Mouse (Mus musculus) MEL (cell line): ENCODE data around the gene Cux1. TPM values are rescaled to one million over a fixed set of nuclear protein-coding genes. Genes with fewer than 3 reads are reported as not detected.

Experiments
- DNase-seq: peaks from one replicate; pipeline ENCODE4 v3.0.0; 2011; ENCODE audit warnings: low read depth, low spot score
- H3K27ac ChIP-seq: 2 replicates; pipeline ENCODE4 v1.5.1; 2012; ENCODE audit warnings: low read depth, mild to moderate bottlenecking, control low read depth, low read length, moderate library complexity; ENCODE audit not compliant: control insufficient read depth
- H3K27me3 ChIP-seq, 2 experiments: fragments of 150-350 bp in 1 of 2; sonication (generic) in 1 of 2; 2 replicates each; pipeline ENCODE4 v1.6.1; 2012; ENCODE audit warnings: low read length in 2 of 2, mild to moderate bottlenecking in 2 of 2, improper control_type of control experiment in 1 of 2, moderate library complexity in 1 of 2; ENCODE audit not compliant: insufficient read depth in 2 of 2, control insufficient read depth in 1 of 2
- H3K36me3 ChIP-seq, 2 experiments: 2 replicates each; pipeline ENCODE4 v1.6.1; 2012 to 2014; ENCODE audit warnings: low read length in 2 of 2, improper control_type of control experiment in 1 of 2, inconsistent platforms in 1 of 2, mild to moderate bottlenecking in 1 of 2; ENCODE audit not compliant: insufficient read depth in 2 of 2, control insufficient read depth in 1 of 2
- H3K4me1 ChIP-seq, 2 experiments: fragments of 150-350 bp in 1 of 2; sonication (generic) in 1 of 2; 2 replicates each; pipeline ENCODE4 v1.6.1; 2012; ENCODE audit warnings: low read length in 2 of 2, improper control_type of control experiment in 1 of 2, mild to moderate bottlenecking in 1 of 2; ENCODE audit not compliant: insufficient read depth in 2 of 2, control insufficient read depth in 1 of 2
- H3K4me3 ChIP-seq, 2 experiments: fragments of 150-350 bp in 1 of 2; sonication (generic) in 1 of 2; 2 replicates each; pipeline ENCODE4 v1.5.1; 2012; ENCODE audit warnings: low read depth in 2 of 2, low read length in 2 of 2, mild to moderate bottlenecking in 2 of 2, moderate library complexity in 2 of 2, control low read depth in 1 of 2, improper control_type of control experiment in 1 of 2; ENCODE audit not compliant: control insufficient read depth in 1 of 2, insufficient read depth in 1 of 2
- H3K79me2 ChIP-seq: 2 replicates; pipeline ENCODE4 v1.6.1; 2012; ENCODE audit warnings: mild to moderate bottlenecking, low read length, moderate library complexity; ENCODE audit not compliant: control insufficient read depth, poor library complexity, insufficient read depth
- H3K9ac ChIP-seq: 2 replicates; pipeline ENCODE4 v1.6.1; 2012; ENCODE audit warnings: low read depth, mild to moderate bottlenecking, control low read depth, low read length, moderate library complexity; ENCODE audit not compliant: control insufficient read depth, poor library complexity, severe bottlenecking
- H3K9me3 ChIP-seq: fragments of 150-350 bp; sonication (generic); replicated peaks from 2 replicates; pipeline ENCODE4 v1.6.1; 2012; ENCODE audit warnings: mild to moderate bottlenecking, low read length, improper control_type of control experiment, moderate library complexity; ENCODE audit not compliant: insufficient read depth
- CHD2 ChIP-seq: IDR thresholded peaks from 2 replicates; pipeline ENCODE4 v1.6.1; 2011; ENCODE audit warnings: low read length, improper control_type of control experiment
- ELF1 ChIP-seq: IDR thresholded peaks from 2 replicates; pipeline ENCODE4 v1.6.1; 2014; ENCODE audit warnings: low read depth, mild to moderate bottlenecking, inconsistent platforms, low read length, improper control_type of control experiment, moderate library complexity
- ETS1 ChIP-seq: IDR thresholded peaks from 2 replicates; pipeline ENCODE4 v1.6.1; 2012; ENCODE audit warnings: low read depth, mild to moderate bottlenecking, inconsistent platforms, low read length, improper control_type of control experiment, moderate library complexity
- GABPA ChIP-seq: IDR thresholded peaks from 2 replicates; pipeline ENCODE4 v1.6.1; 2012; ENCODE audit warnings: low read depth, mild to moderate bottlenecking, inconsistent platforms, low read length, improper control_type of control experiment, moderate library complexity
- MAFK ChIP-seq: IDR thresholded peaks from 2 replicates; pipeline ENCODE4 v1.6.1; 2011; ENCODE audit warnings: low read depth, mild to moderate bottlenecking, low read length, improper control_type of control experiment, borderline replicate concordance
- MAZ ChIP-seq: IDR thresholded peaks from 2 replicates; pipeline ENCODE4 v1.6.1; 2012; ENCODE audit warnings: low read depth, mild to moderate bottlenecking, inconsistent platforms, low read length, improper control_type of control experiment
- MEF2A ChIP-seq: IDR thresholded peaks from 2 replicates; pipeline ENCODE4 v1.6.1; 2014; ENCODE audit warnings: low read depth, mild to moderate bottlenecking, inconsistent platforms, low read length, improper control_type of control experiment; ENCODE audit not compliant: poor library complexity, insufficient replicate concordance, severe bottlenecking; ENCODE audit errors: extremely low read depth
- MXI1 ChIP-seq: IDR thresholded peaks from 2 replicates; pipeline ENCODE4 v1.6.1; 2011; ENCODE audit warnings: mild to moderate bottlenecking, low read depth, low read length, improper control_type of control experiment
- MYB ChIP-seq: IDR thresholded peaks from 2 replicates; pipeline ENCODE4 v1.6.1; 2011; ENCODE audit warnings: mild to moderate bottlenecking, low read depth, low read length, improper control_type of control experiment
- MYC ChIP-seq: IDR thresholded peaks from 2 replicates; pipeline ENCODE4 v1.6.1; 2011; ENCODE audit warnings: low read depth, mild to moderate bottlenecking, low read length, improper control_type of control experiment, moderate library complexity
- NELFE ChIP-seq: IDR thresholded peaks from 2 replicates; pipeline ENCODE4 v1.6.1; 2011; ENCODE audit warnings: low read depth, low read length, improper control_type of control experiment
- POLR2A ChIP-seq, 2 experiments: IDR thresholded peaks; 2 replicates each; pipeline ENCODE4 v1.6.1; 2011 to 2012; ENCODE audit warnings: low read length in 2 of 2, mild to moderate bottlenecking in 2 of 2, control low read depth in 1 of 2, improper control_type of control experiment in 1 of 2, low read depth in 1 of 2, moderate library complexity in 1 of 2; ENCODE audit not compliant: control insufficient read depth in 1 of 2, insufficient read depth in 1 of 2, poor library complexity in 1 of 2
- POLR2AphosphoS2 ChIP-seq: IDR thresholded peaks from 2 replicates; pipeline ENCODE4 v1.6.1; 2011; ENCODE audit warnings: low read length, improper control_type of control experiment
- POLR2AphosphoS5 ChIP-seq: IDR thresholded peaks from 2 replicates; pipeline ENCODE4 v1.6.1; 2012; ENCODE audit warnings: low read depth, borderline replicate concordance, mild to moderate bottlenecking, inconsistent platforms, low read length, moderate library complexity, mixed read lengths
- RAD21 ChIP-seq: IDR thresholded peaks from 2 replicates; pipeline ENCODE4 v1.6.1; 2011; ENCODE audit warnings: mild to moderate bottlenecking, low read depth, low read length, improper control_type of control experiment
- RCOR1 ChIP-seq: IDR thresholded peaks from 2 replicates; pipeline ENCODE4 v1.6.1; 2012; ENCODE audit warnings: low read depth, mild to moderate bottlenecking, inconsistent platforms, low read length, improper control_type of control experiment
- SIN3A ChIP-seq: IDR thresholded peaks from 2 replicates; pipeline ENCODE4 v1.6.1; 2012; ENCODE audit warnings: low read length, improper control_type of control experiment, inconsistent platforms
- SMC3 ChIP-seq: IDR thresholded peaks from 2 replicates; pipeline ENCODE4 v1.6.1; 2011; ENCODE audit warnings: low read depth, low read length, improper control_type of control experiment
- TAL1 ChIP-seq: IDR thresholded peaks from 2 replicates; pipeline ENCODE4 v1.6.1; 2012; ENCODE audit warnings: mild to moderate bottlenecking, inconsistent platforms, low read length, moderate library complexity, mixed read lengths
- TBP ChIP-seq: IDR thresholded peaks from 2 replicates; pipeline ENCODE4 v1.8.0; 2011; ENCODE audit warnings: low read depth, low read length, improper control_type of control experiment
- TCF12 ChIP-seq: IDR thresholded peaks from 2 replicates; pipeline ENCODE4 v1.6.1; 2014; ENCODE audit warnings: low read depth, mild to moderate bottlenecking, inconsistent platforms, low read length, improper control_type of control experiment, moderate library complexity
- USF1 ChIP-seq: IDR thresholded peaks from 2 replicates; pipeline ENCODE4 v1.6.1; 2014; ENCODE audit warnings: low read depth, mild to moderate bottlenecking, inconsistent platforms, low read length, improper control_type of control experiment, moderate library complexity
- USF2 ChIP-seq, 2 experiments: IDR thresholded peaks; 2 replicates each; pipeline ENCODE4 v1.6.1; 2011 to 2012; ENCODE audit warnings: improper control_type of control experiment in 2 of 2, low read length in 2 of 2, borderline replicate concordance in 1 of 2, inconsistent platforms in 1 of 2, low read depth in 1 of 2, mild to moderate bottlenecking in 1 of 2; ENCODE audit not compliant: insufficient read depth in 1 of 2
- ZC3H11A ChIP-seq: IDR thresholded peaks from 2 replicates; pipeline ENCODE4 v1.6.1; 2012; ENCODE audit warnings: low read depth, mild to moderate bottlenecking, inconsistent platforms, low read length, improper control_type of control experiment
- ZMIZ1 ChIP-seq: IDR thresholded peaks from 2 replicates; pipeline ENCODE4 v1.6.1; 2012; ENCODE audit warnings: low read depth, mild to moderate bottlenecking, inconsistent platforms, low read length, improper control_type of control experiment, moderate library complexity
- ZNF384 ChIP-seq: IDR thresholded peaks from 2 replicates; pipeline ENCODE4 v1.6.1; 2012; ENCODE audit warnings: low read depth, mild to moderate bottlenecking, inconsistent platforms, low read length, improper control_type of control experiment
- polyA plus RNA-seq, 2 experiments: library from polyadenylated mRNA; stranded (reverse) in 1 of 2; unstranded in 1 of 2; fragments of >175 nt in 1 of 2; fragments of >200 nt in 1 of 2; gene quantifications; 2 replicates each; pipeline versions ENCODE4 v1.2.1 to v1.2.4; 2012; ENCODE audit warnings: low replicate concordance in 2 of 2, low read depth in 1 of 2; ENCODE audit not compliant: insufficient read length in 2 of 2, insufficient read depth in 1 of 2, missing spikeins in 1 of 2
- total RNA-seq: library from RNA; depleted of rRNA; stranded (reverse); fragments of 300-350 nt; gene quantifications from 2 replicates; pipeline ENCODE4 v1.2.3, GENCODE M21; 2012

Gene Cux1
- total and polyA plus RNA-seq, 3 experiments: 71.1 to 104 TPM; not detected in 1

GRCm38 (mm10) chr5:136566001-136566811 is 1.1 kb downstream of the Cux1 start (continued):
- TF ChIP-seq MYC: no peak

GRCm38 (mm10) chr5:136565311-136565811 is 1.9 kb downstream of the Cux1 start:
- peak; percentile 59 for DNase-seq
- Histone ChIP-seq H3K9me3 (no peaks in the 10 kb centered on the region), H3K4me1 (peaks cover 12 to 16% of the 10 kb centered on the region in 2 experiments), H3K36me3 (peaks cover 7 to 35% of the 10 kb centered on the region in 2 experiments; a peak in 3 of 4 replicates), H3K27ac (peak overlapping the region; percentile 61), H3K4me3 (peak overlapping the region; percentile 99), H3K9ac (peak overlapping the region; percentile 99), H3K27me3 (peaks cover 3 to 6% of the 10 kb centered on the region in 2 experiments), H3K79me2 (peaks cover 72% of the 10 kb centered on the region)
- TF ChIP-seq ZMIZ1 (no peak), SMC3 (no peak), ETS1 (no peak), RAD21 (no peak), SIN3A (no peak), TBP (no peak), RCOR1 (no peak), POLR2AphosphoS2 (no peak), MYB (no peak), GABPA (no peak)

- H3K9ac ChIP-seq: peak overlapping the region; percentile 99
- no peak for TF ChIP-seq POLR2AphosphoS5
- TF ChIP-seq ZC3H11A: no peak
- no peak for TF ChIP-seq ZMIZ1
- TF ChIP-seq MXI1: peak; percentile 76
- peak; percentile 25; the same call in 1 of the 2 replicates for TF ChIP-seq NELFE
- no peak for TF ChIP-seq TAL1
- TF ChIP-seq POLR2A (IDR thresholded peaks at IDR 0.05; ENCODE audit: control insufficient read depth in 1 of 2, insufficient read depth in 1 of 2, low read depth in 1 of 2, low read length in 2 of 2, poor library complexity in 1 of 2): peak in 1 of 2 experiments; percentile 55; a peak in 2 of 4 replicates
- TF ChIP-seq RCOR1: 0 out of 2 replicates have a peak, but pooled peaks have one; percentile 14
- TF ChIP-seq CHD2: no peak
- TF ChIP-seq ELF1: no peak
- no peak for TF ChIP-seq MEF2A
- no peak for TF ChIP-seq USF1
- TF ChIP-seq SIN3A: peak; percentile 86
- TF ChIP-seq RAD21: no peak; the same call in 1 of the 2 replicates
- no peak for TF ChIP-seq MAFK
- TF ChIP-seq USF2 (IDR thresholded peaks at IDR 0.05; ENCODE audit: borderline replicate concordance in 1 of 2, insufficient read depth in 1 of 2, low read depth in 1 of 2, low read length in 2 of 2): no peak
- no peak for TF ChIP-seq MAZ
- peak; percentile 38; the same call in 1 of the 2 replicates for TF ChIP-seq TCF12
- no peak for TF ChIP-seq ZNF384
These were observed 2.5 kb downstream of the Cux1 start for GRCm38 (mm10) chr5:136564613-136565299.

More at GRCm38 (mm10) chr5:136564613-136565299, 2.5 kb downstream of the Cux1 start:
- H3K36me3 ChIP-seq: peaks cover 10 to 39% of the 10 kb centered on the region in 2 experiments; a peak in 3 of 4 replicates
- H3K4me3 ChIP-seq: peak overlapping the region; percentile 99
- H3K9me3 ChIP-seq: no peaks in the 10 kb centered on the region
- peak; percentile 80 for DNase-seq
- H3K27ac ChIP-seq: peak overlapping the region; percentile 61
- peaks cover 78% of the 10 kb centered on the region for H3K79me2 ChIP-seq
- peaks cover under 1 to 1% of the 10 kb centered on the region in 2 experiments; a peak in 2 of 4 replicates for H3K27me3 ChIP-seq
- peaks cover 16 to 17% of the 10 kb centered on the region in 2 experiments for H3K4me1 ChIP-seq
